Mouse (Mus musculus) bone marrow macrophage, adult 2 months (primary cell): ENCODE data around the gene Pdia5.

ENCODE experiments used
- CTCF ChIP-seq: IDR thresholded peaks from 2 replicates; pipeline ENCODE4 v1.5.1; 2012; ENCODE audit warnings: low read depth, mild to moderate bottlenecking, low read length, moderate library complexity
- POLR2A ChIP-seq: IDR thresholded peaks from 2 replicates; pipeline ENCODE4 v1.6.1; 2012; ENCODE audit warnings: mild to moderate bottlenecking, low read depth, low read length, borderline replicate concordance

GRCm38 (mm10) chr16:35403891-35404290 lies 86.8 kb downstream of the Pdia5 start:
- no peak for TF ChIP-seq CTCF
- TF ChIP-seq POLR2A, result no peak
